Mouse (Mus musculus): Measurements from ENCODE around the gene Kpna3. TPM values are rescaled to one million over a fixed set of nuclear protein-coding genes. Genes with fewer than 3 reads are reported as not detected.
A peak's percentile ranks its signal among the peaks of the same experiment; 100 is the strongest.

The Kpna3 gene
- polyA plus RNA-seq, 1 experiment from 2014 or later: 122 TPM

- Histone ChIP-seq H3K9ac (replicated peaks; ENCODE audit: low read length) (no peak overlapping the region), H3K27me3 (ENCODE audit: control insufficient read depth, insufficient read depth, low read length) (no peaks in the 10 kb centered on the region), H3K36me3 (replicated peaks; ENCODE audit: control insufficient read depth, insufficient read depth, low read depth, low read length) (no peaks in the 10 kb centered on the region), H3K27ac (replicated peaks; ENCODE audit: low read depth, low read length) (no peak overlapping the region), H3K4me1 (ENCODE audit: control insufficient read depth, insufficient read depth, low read length) (no peaks in the 10 kb centered on the region; the same call in 1 of the 2 replicates), H3K9me3 (replicated peaks; ENCODE audit: control insufficient read depth, low read length) (no peaks in the 10 kb centered on the region), H3K4me2 (ENCODE audit: low read depth, low read length) (no peak overlapping the region), H3K4me3 (ENCODE audit: low read depth, low read length) (no peak overlapping the region)
- DNase-seq (ENCODE audit: low spot score): no peak
- ATAC-seq (replicated peaks; ENCODE audit: insufficient number of reproducible peaks, low FRiP score, low TSS enrichment, low read depth): no peak
- 64% methylated on average over 5 of the region's 5 CpGs for WGBS
Measured at GRCm38 (mm10) chr14:61414199-61414598, 25.5 kb downstream of the Kpna3 start.

- ATAC-seq (replicated peaks; ENCODE audit: insufficient number of reproducible peaks, low FRiP score, low TSS enrichment, low read depth) (no peak), DNase-seq (ENCODE audit: low spot score) (no peak)
- H3K4me3 ChIP-seq (ENCODE audit: low read depth, low read length): no peak overlapping the region
- H3K4me1 ChIP-seq (ENCODE audit: control insufficient read depth, insufficient read depth, low read length): no peaks in the 10 kb centered on the region; the same call in 1 of the 2 replicates
- no peaks in the 10 kb centered on the region for H3K36me3 ChIP-seq (replicated peaks; ENCODE audit: control insufficient read depth, insufficient read depth, low read depth, low read length)
- H3K9ac ChIP-seq (replicated peaks; ENCODE audit: low read length): no peak overlapping the region
- H3K4me2 ChIP-seq (ENCODE audit: low read depth, low read length): no peak overlapping the region
- H3K27me3 ChIP-seq (ENCODE audit: control insufficient read depth, insufficient read depth, low read length): no peaks in the 10 kb centered on the region
- no peak overlapping the region for H3K27ac ChIP-seq (replicated peaks; ENCODE audit: low read depth, low read length)
- 82% methylated on average over 3 of the region's 3 CpGs for WGBS
- no peaks in the 10 kb centered on the region for H3K9me3 ChIP-seq (replicated peaks; ENCODE audit: control insufficient read depth, low read length)
Measured at GRCm38 (mm10) chr14:61413686-61414085, 26.0 kb downstream of the Kpna3 start.

GRCm38 (mm10) chr14:61410020-61410419 is 29.7 kb downstream of the Kpna3 start:
- no peaks in the 10 kb centered on the region for H3K27me3 ChIP-seq (ENCODE audit: control insufficient read depth, insufficient read depth, low read length)
- DNase-seq (ENCODE audit: low spot score) (no peak), ATAC-seq (replicated peaks; ENCODE audit: insufficient number of reproducible peaks, low FRiP score, low TSS enrichment, low read depth) (no peak)
- H3K9ac ChIP-seq (replicated peaks; ENCODE audit: low read length): no peak overlapping the region
- no peak overlapping the region for H3K4me2 ChIP-seq (ENCODE audit: low read depth, low read length)
- H3K4me3 ChIP-seq (ENCODE audit: low read depth, low read length): no peak overlapping the region
- no peaks in the 10 kb centered on the region for H3K9me3 ChIP-seq (replicated peaks; ENCODE audit: control insufficient read depth, low read length)
- H3K36me3 ChIP-seq (replicated peaks; ENCODE audit: control insufficient read depth, insufficient read depth, low read depth, low read length): no peaks in the 10 kb centered on the region
- no peaks in the 10 kb centered on the region for H3K4me1 ChIP-seq (ENCODE audit: control insufficient read depth, insufficient read depth, low read length)
- WGBS: 66% methylated on average over 2 of the region's 2 CpGs
- H3K27ac ChIP-seq (replicated peaks; ENCODE audit: low read depth, low read length): no peak overlapping the region

- Histone ChIP-seq H3K9ac (replicated peaks; ENCODE audit: low read length) (no peak overlapping the region), H3K4me1 (ENCODE audit: control insufficient read depth, insufficient read depth, low read length) (no peaks in the 10 kb centered on the region), H3K27ac (replicated peaks; ENCODE audit: low read depth, low read length) (no peak overlapping the region), H3K4me2 (ENCODE audit: low read depth, low read length) (no peak overlapping the region), H3K9me3 (replicated peaks; ENCODE audit: control insufficient read depth, low read length) (no peaks in the 10 kb centered on the region), H3K27me3 (ENCODE audit: control insufficient read depth, insufficient read depth, low read length) (no peaks in the 10 kb centered on the region), H3K4me3 (ENCODE audit: low read depth, low read length) (no peak overlapping the region), H3K36me3 (replicated peaks; ENCODE audit: control insufficient read depth, insufficient read depth, low read depth, low read length) (no peaks in the 10 kb centered on the region)
- 89% methylated on average over 3 of the region's 3 CpGs for WGBS
- DNase-seq (ENCODE audit: low spot score) (no peak), ATAC-seq (replicated peaks; ENCODE audit: insufficient number of reproducible peaks, low FRiP score, low TSS enrichment, low read depth) (no peak)
Measured at GRCm38 (mm10) chr14:61407055-61407454, 32.6 kb downstream of the Kpna3 start.

- Histone ChIP-seq H3K36me3 (replicated peaks; ENCODE audit: control insufficient read depth, insufficient read depth, low read depth, low read length) (no peaks in the 10 kb centered on the region), H3K4me2 (ENCODE audit: low read depth, low read length) (no peak overlapping the region), H3K4me1 (ENCODE audit: control insufficient read depth, insufficient read depth, low read length) (no peaks in the 10 kb centered on the region), H3K27me3 (ENCODE audit: control insufficient read depth, insufficient read depth, low read length) (no peaks in the 10 kb centered on the region), H3K4me3 (ENCODE audit: low read depth, low read length) (no peak overlapping the region), H3K27ac (replicated peaks; ENCODE audit: low read depth, low read length) (no peak overlapping the region), H3K9me3 (replicated peaks; ENCODE audit: control insufficient read depth, low read length) (no peaks in the 10 kb centered on the region), H3K9ac (replicated peaks; ENCODE audit: low read length) (no peak overlapping the region)
- DNase-seq (ENCODE audit: low spot score) (no peak), ATAC-seq (replicated peaks; ENCODE audit: insufficient number of reproducible peaks, low FRiP score, low TSS enrichment, low read depth) (no peak)
Measured at GRCm38 (mm10) chr14:61405761-61406160, 33.9 kb downstream of the Kpna3 start.

GRCm38 (mm10) chr14:61404941-61405340 is 34.7 kb downstream of the Kpna3 start:
- 54% methylated on average over 3 of the region's 3 CpGs for WGBS
- Histone ChIP-seq H3K4me2 (ENCODE audit: low read depth, low read length) (no peak overlapping the region), H3K9ac (replicated peaks; ENCODE audit: low read length) (no peak overlapping the region), H3K4me3 (ENCODE audit: low read depth, low read length) (no peak overlapping the region), H3K36me3 (replicated peaks; ENCODE audit: control insufficient read depth, insufficient read depth, low read depth, low read length) (no peaks in the 10 kb centered on the region; the same call in 1 of the 2 replicates), H3K9me3 (replicated peaks; ENCODE audit: control insufficient read depth, low read length) (no peaks in the 10 kb centered on the region), H3K27me3 (ENCODE audit: control insufficient read depth, insufficient read depth, low read length) (no peaks in the 10 kb centered on the region), H3K4me1 (ENCODE audit: control insufficient read depth, insufficient read depth, low read length) (no peaks in the 10 kb centered on the region), H3K27ac (replicated peaks; ENCODE audit: low read depth, low read length) (no peak overlapping the region)
- peak; percentile 58 for DNase-seq (ENCODE audit: low spot score)
- no peak for ATAC-seq (replicated peaks; ENCODE audit: insufficient number of reproducible peaks, low FRiP score, low TSS enrichment, low read depth)

GRCm38 (mm10) chr14:61394745-61395144 is 44.9 kb downstream of the Kpna3 start:
- H3K36me3 ChIP-seq (replicated peaks; ENCODE audit: control insufficient read depth, insufficient read depth, low read depth, low read length): no peaks in the 10 kb centered on the region; the same call in 1 of the 2 replicates
- 87% methylated on average over 6 of the region's 6 CpGs for WGBS
- ATAC-seq (replicated peaks; ENCODE audit: insufficient number of reproducible peaks, low FRiP score, low TSS enrichment, low read depth): no peak

GRCm38 (mm10) chr14:61390586-61390985 is 49.1 kb downstream of the Kpna3 start:
- Histone ChIP-seq H3K9me3 (replicated peaks; ENCODE audit: control insufficient read depth, low read length) (no peaks in the 10 kb centered on the region), H3K4me3 (ENCODE audit: low read depth, low read length) (no peak overlapping the region), H3K9ac (replicated peaks; ENCODE audit: low read length) (no peak overlapping the region), H3K4me1 (ENCODE audit: control insufficient read depth, insufficient read depth, low read length) (no peaks in the 10 kb centered on the region), H3K27me3 (ENCODE audit: control insufficient read depth, insufficient read depth, low read length) (no peaks in the 10 kb centered on the region), H3K27ac (replicated peaks; ENCODE audit: low read depth, low read length) (no peak overlapping the region), H3K4me2 (ENCODE audit: low read depth, low read length) (no peak overlapping the region), H3K36me3 (replicated peaks; ENCODE audit: control insufficient read depth, insufficient read depth, low read depth, low read length) (no peaks in the 10 kb centered on the region)
- 81% methylated on average over 3 of the region's 3 CpGs for WGBS
- ATAC-seq (replicated peaks; ENCODE audit: insufficient number of reproducible peaks, low FRiP score, low TSS enrichment, low read depth): no peak
- DNase-seq (ENCODE audit: low spot score): no peak

More at GRCm38 (mm10) chr14:61394745-61395144, 44.9 kb downstream of the Kpna3 start:
- Histone ChIP-seq H3K27ac (replicated peaks; ENCODE audit: low read depth, low read length) (no peak overlapping the region), H3K4me1 (ENCODE audit: control insufficient read depth, insufficient read depth, low read length) (no peaks in the 10 kb centered on the region), H3K4me3 (ENCODE audit: low read depth, low read length) (no peak overlapping the region), H3K9me3 (replicated peaks; ENCODE audit: control insufficient read depth, low read length) (no peaks in the 10 kb centered on the region), H3K27me3 (ENCODE audit: control insufficient read depth, insufficient read depth, low read length) (no peaks in the 10 kb centered on the region), H3K4me2 (ENCODE audit: low read depth, low read length) (no peak overlapping the region), H3K9ac (replicated peaks; ENCODE audit: low read length) (no peak overlapping the region)
- DNase-seq (ENCODE audit: low spot score): no peak

All from embryonic facial prominence, embryonic 11.5 days (tissue).